Mouse (Mus musculus) thymus, adult 2 months (tissue): ENCODE data around the gene Mrrf. TPM values are rescaled to one million over a fixed set of nuclear protein-coding genes. Genes with fewer than 3 reads are reported as not detected.

Experiments
- DNase-seq: peaks from one replicate; pipeline ENCODE4 v3.0.0; 2021
- H3K27ac ChIP-seq: fragments of 200-500 bp; 2 replicates; pipeline ENCODE4 v1.5.1; 2012; ENCODE audit warnings: low read length, control low read depth; ENCODE audit not compliant: control insufficient read depth, insufficient read depth
- H3K27me3 ChIP-seq: fragments of 200-500 bp; 2 replicates; pipeline ENCODE4 v1.6.1; 2012; ENCODE audit warnings: mild to moderate bottlenecking, low read length, moderate library complexity, mixed read lengths; ENCODE audit not compliant: control insufficient read depth, insufficient read depth
- H3K36me3 ChIP-seq: fragments of 200-500 bp; 2 replicates; pipeline ENCODE4 v1.6.1; 2012; ENCODE audit warnings: mild to moderate bottlenecking, low read length, moderate library complexity; ENCODE audit not compliant: control insufficient read depth, insufficient read depth
- H3K4me1 ChIP-seq: fragments of 200-500 bp; replicated peaks from 2 replicates; pipeline ENCODE4 v1.6.1; 2012; ENCODE audit warnings: low read length; ENCODE audit not compliant: control insufficient read depth, insufficient read depth
- H3K4me3 ChIP-seq: fragments of 200-500 bp; 2 replicates; pipeline ENCODE4 v1.5.1; 2012; ENCODE audit warnings: mild to moderate bottlenecking, low read length, control low read depth, moderate library complexity; ENCODE audit not compliant: control insufficient read depth, insufficient read depth
- CTCF ChIP-seq: fragments of 200-500 bp; IDR thresholded peaks from 2 replicates; pipeline ENCODE4 v1.5.1; 2012; ENCODE audit warnings: mild to moderate bottlenecking, control low read depth, low read length, moderate library complexity, borderline replicate concordance; ENCODE audit not compliant: control insufficient read depth, poor library complexity, insufficient read depth; ENCODE audit errors: extremely low read depth
- POLR2A ChIP-seq: fragments of 200-500 bp; IDR thresholded peaks from 2 replicates; pipeline ENCODE4 v1.6.1; 2012; ENCODE audit warnings: mild to moderate bottlenecking, low read length, control low read depth, moderate library complexity; ENCODE audit not compliant: control insufficient read depth, poor library complexity, insufficient read depth; ENCODE audit errors: extremely low read depth
- WGBS: fragments of 180-500 bp; shearing (Covaris S2); methylation state at CpG from one replicate; pipeline ENCODE4 v1.1.7; 2018; 5-methylcytosine and 5-hydroxymethylcytosine counted together
- polyA plus RNA-seq: library from polyadenylated mRNA; depleted of rRNA; stranded (reverse); fragments of >200 nt; gene quantifications from 2 replicates; pipeline ENCODE4 v1.2.3, GENCODE M21; 2012

Mrrf gene
- polyA plus RNA-seq, 1 experiment, result 29.3 TPM

GRCm38 (mm10) chr2:36222168-36222848 lies 86.1 kb downstream of the Mrrf start:
- 76% methylated on average over 7 of the region's 7 CpGs for WGBS
- no peak for TF ChIP-seq POLR2A
- no peak for TF ChIP-seq CTCF
- Histone ChIP-seq H3K27me3 (no peaks in the 10 kb centered on the region), H3K27ac (no peak overlapping the region), H3K36me3 (no peaks in the 10 kb centered on the region), H3K4me3 (no peak overlapping the region), H3K4me1 (no peaks in the 10 kb centered on the region; the same call in 1 of the 2 replicates)
- DNase-seq, result no peak

DNA sequence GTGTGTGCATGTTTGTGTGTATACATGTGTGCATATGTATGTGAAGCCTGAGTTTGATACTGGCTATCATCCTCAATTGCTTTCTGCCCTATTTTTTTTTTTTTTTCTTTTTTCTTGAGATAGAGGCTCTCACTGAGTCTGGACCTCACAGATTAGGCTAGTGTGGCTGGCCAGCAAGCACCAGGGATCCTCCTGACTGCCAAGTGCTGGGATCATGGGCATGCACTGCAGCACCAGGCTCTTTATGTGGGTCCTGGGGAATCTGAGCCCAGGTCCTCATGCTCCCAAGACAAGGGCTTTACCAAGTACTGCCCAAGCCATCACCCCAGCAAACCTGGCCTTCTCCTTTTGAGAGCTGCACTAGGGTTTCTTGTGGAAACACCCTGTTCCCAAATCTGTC lies 87.2 kb downstream of the Mrrf start:
- H3K27me3 ChIP-seq, result no peaks in the 10 kb centered on the region
- no peak overlapping the region for H3K27ac ChIP-seq
- no peaks in the 10 kb centered on the region; the same call in 1 of the 2 replicates for H3K4me1 ChIP-seq
- H3K4me3 ChIP-seq, result no peak overlapping the region
- H3K36me3 ChIP-seq, result no peaks in the 10 kb centered on the region
- DNase-seq, result no peak
- no peak for TF ChIP-seq CTCF
- no peak for TF ChIP-seq POLR2A

DNA sequence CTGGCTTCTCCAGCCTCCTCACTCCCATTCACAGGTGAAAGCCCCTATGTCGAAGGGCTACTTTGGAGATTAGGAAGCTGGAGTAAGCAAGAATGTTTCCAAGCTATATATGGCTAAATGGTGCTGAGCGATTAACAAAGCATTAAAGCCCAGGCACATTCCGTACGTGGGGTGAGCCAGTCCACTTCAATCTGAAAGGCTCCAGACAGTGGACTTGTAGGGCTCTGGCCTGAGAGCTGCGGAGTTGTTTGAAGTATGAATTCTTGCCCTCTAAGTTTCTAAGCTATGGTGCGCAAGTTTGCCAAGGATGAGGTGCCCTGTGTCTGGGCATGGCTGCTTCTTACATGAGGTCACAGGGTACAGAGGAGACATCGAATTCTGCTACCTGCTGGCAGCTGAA lies 88.0 kb downstream of the Mrrf start:
- Histone ChIP-seq H3K27ac (no peak overlapping the region), H3K36me3 (no peaks in the 10 kb centered on the region), H3K4me1 (no peaks in the 10 kb centered on the region; the same call in 1 of the 2 replicates), H3K4me3 (no peak overlapping the region), H3K27me3 (no peaks in the 10 kb centered on the region)
- no peak for DNase-seq
- no peak for TF ChIP-seq POLR2A
- no peak for TF ChIP-seq CTCF
- 94% methylated on average over 7 of the region's 7 CpGs for WGBS

GRCm38 (mm10) chr2:36224599-36224998 lies 88.4 kb downstream of the Mrrf start:
- Histone ChIP-seq H3K4me3 (no peak overlapping the region), H3K4me1 (no peaks in the 10 kb centered on the region; the same call in 1 of the 2 replicates), H3K27me3 (no peaks in the 10 kb centered on the region), H3K27ac (no peak overlapping the region), H3K36me3 (no peaks in the 10 kb centered on the region)
- TF ChIP-seq CTCF (no peak), POLR2A (no peak)
- WGBS, result 71% methylated on average over 2 of the region's 2 CpGs
- DNase-seq, result no peak

DNA sequence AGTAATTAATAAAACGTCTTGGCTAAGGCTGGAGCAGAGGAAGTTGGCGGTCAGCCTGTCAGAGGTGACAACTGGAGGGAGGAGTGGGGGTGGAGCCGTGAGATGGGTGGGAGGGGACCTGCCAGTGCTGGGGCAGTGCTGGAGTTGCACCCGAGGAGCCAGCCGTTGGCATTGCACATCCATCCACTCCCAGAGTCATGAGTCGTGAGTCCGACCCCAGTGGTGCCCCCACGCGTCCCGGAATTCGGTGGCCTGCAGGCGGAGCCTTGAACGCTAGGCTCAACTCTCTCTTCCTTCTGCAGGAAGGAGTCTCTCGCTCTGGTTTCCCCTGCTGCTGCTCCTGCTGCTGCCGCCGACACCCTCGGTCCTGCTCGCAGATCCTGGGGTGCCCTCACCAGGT lies 94.2 kb downstream of the Mrrf start, which contains the start of gene Ptgs1:
TSS of gene Ptgs1 (plus strand) at position 61 of the 400 bp plus-strand sequence.
- no peak within 1 kb of the TSS for H3K27ac ChIP-seq
- 2% methylated on average over 18 of the region's 18 CpGs for WGBS
- no peak for DNase-seq
- TF ChIP-seq POLR2A (no peak), CTCF (no peak)
- peaks cover 8% of the 10 kb centered on the region; the same call in 1 of the 2 replicates for H3K27me3 ChIP-seq
- H3K4me1 ChIP-seq, result no peaks in the 10 kb centered on the region
- no peaks in the 10 kb centered on the region for H3K36me3 ChIP-seq
- no peak within 1 kb of the TSS; the same call in none of the 2 replicates for H3K4me3 ChIP-seq

DNA sequence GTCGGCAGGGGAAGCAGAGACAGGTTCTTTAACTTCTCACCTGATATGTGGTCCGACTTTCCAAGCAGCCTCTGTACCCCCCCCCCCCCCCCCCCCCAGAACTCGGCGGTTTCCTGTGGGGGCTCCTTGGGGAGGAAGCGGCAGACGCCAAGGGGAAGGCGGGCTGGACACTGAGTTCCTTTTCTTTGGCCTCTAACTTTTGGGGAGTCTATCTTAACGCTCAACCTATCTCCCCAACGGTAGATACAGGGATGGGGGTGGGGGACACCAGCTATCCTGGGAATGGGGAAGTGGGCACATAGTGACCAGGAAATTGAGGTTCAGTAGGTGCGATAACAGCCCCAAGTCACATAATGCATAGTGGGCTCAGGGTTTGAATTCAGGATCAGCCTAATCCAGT lies 94.8 kb downstream of the Mrrf start:
- no peaks in the 10 kb centered on the region for H3K36me3 ChIP-seq
- no peak for TF ChIP-seq CTCF
- TF ChIP-seq POLR2A, result no peak
- DNase-seq, result no peak
- H3K4me1 ChIP-seq, result no peaks in the 10 kb centered on the region
- H3K27me3 ChIP-seq, result peaks cover 8% of the 10 kb centered on the region; the same call in 1 of the 2 replicates
- under 1% methylated on average over 10 of the region's 10 CpGs for WGBS
- H3K4me3 ChIP-seq, result no peak overlapping the region; the same call in 1 of the 2 replicates
- H3K27ac ChIP-seq, result no peak overlapping the region
